Mouse (Mus musculus): ENCODE measurements around the gene Adap1. TPM values are rescaled to one million over a fixed set of nuclear protein-coding genes. Genes with fewer than 3 reads are reported as not detected.

Adap1 gene
- total and polyA plus RNA-seq, 2 experiments from 2014 or later = 141 to 253 TPM

- no peaks in the 10 kb centered on the region for H3K27me3 ChIP-seq (ENCODE audit: insufficient read depth, low read length)
- peak; percentile 58 for DNase-seq (ENCODE audit: low spot score)
These were observed 39.6 kb upstream of the Adap1 start for GRCm38 (mm10) chr5:139364911-139365571.

DNA sequence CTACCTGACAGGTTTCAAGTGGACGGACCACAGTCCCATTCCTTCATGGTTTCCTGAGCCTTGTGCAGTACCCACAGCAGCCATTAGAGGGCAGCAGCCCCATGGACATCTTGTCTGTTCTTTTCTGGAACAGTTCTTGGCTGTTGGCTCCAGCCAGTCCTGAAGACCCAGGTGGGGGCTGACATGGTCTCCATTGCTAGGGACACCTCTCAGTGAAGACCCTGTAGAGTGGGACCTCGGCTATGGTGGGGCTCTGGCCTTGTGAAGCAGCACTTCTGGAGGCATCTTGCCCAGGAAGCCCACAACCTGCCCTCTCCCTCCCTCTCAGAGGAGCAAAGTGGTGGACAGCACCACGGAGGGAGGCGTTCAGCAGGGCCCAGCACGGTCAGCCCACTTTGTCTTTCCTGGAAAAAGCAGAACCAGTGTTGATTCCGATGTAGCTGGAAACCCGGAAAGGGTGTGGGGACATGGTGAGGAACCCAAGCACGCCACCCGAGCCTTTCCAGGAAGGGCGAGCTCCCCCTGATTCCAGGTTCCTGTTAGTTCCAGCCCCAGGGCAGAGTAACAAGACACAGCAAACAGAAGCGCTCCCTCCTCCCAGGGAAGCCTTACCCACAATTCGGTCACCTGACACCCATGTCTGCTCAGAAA, 39.0 kb upstream of the Adap1 start:
- DNase-seq (ENCODE audit: low spot score) (peak; percentile 91), ATAC-seq (ENCODE audit: low FRiP score) (peak; percentile 69)
- Histone ChIP-seq H3K9me3 (ENCODE audit: low read length) (no peaks in the 10 kb centered on the region), H3K4me1 (ENCODE audit: insufficient read depth, low read length) (no peaks in the 10 kb centered on the region), H3K36me3 (ENCODE audit: insufficient read depth, low read length) (peaks cover 16% of the 10 kb centered on the region; the same call in 1 of the 2 replicates), H3K9ac (replicated peaks; ENCODE audit: low read length, poor library complexity, severe bottlenecking) (0 out of 2 replicates have a peak overlapping the region, but pooled peaks have one; percentile 24), H3K4me2 (ENCODE audit: low read depth, low read length, poor library complexity, severe bottlenecking) (0 out of 2 replicates have a peak overlapping the region, but pooled peaks have one; percentile 9), H3K27ac (ENCODE audit: low read depth, low read length) (peak overlapping the region; percentile 52; the same call in 1 of the 2 replicates), H3K4me3 (ENCODE audit: low read depth, low read length) (no peak overlapping the region), H3K27me3 (ENCODE audit: insufficient read depth, low read length) (no peaks in the 10 kb centered on the region)
- peak; percentile 99 for TF ChIP-seq CTCF (IDR thresholded peaks at IDR 0.05)
- 35% methylated on average over 12 of the region's 12 CpGs for WGBS

More at GRCm38 (mm10) chr5:139364911-139365571, 39.6 kb upstream of the Adap1 start:
- H3K9me3 ChIP-seq (ENCODE audit: low read length) = no peaks in the 10 kb centered on the region
- ATAC-seq (ENCODE audit: low FRiP score) = peak; percentile 56; the same call in 1 of the 2 replicates
- H3K4me1 ChIP-seq (ENCODE audit: insufficient read depth, low read length) = no peaks in the 10 kb centered on the region
- 39% methylated on average over 5 of the region's 5 CpGs for whole genome bisulfite sequencing
- peaks cover 15% of the 10 kb centered on the region; the same call in 1 of the 2 replicates for H3K36me3 ChIP-seq (ENCODE audit: insufficient read depth, low read length)
- no peak overlapping the region for H3K4me2 ChIP-seq (ENCODE audit: low read depth, low read length, poor library complexity, severe bottlenecking)
- no peak overlapping the region for H3K9ac ChIP-seq (replicated peaks; ENCODE audit: low read length, poor library complexity, severe bottlenecking)
- TF ChIP-seq CTCF (IDR thresholded peaks at IDR 0.05) = no peak
- H3K4me3 ChIP-seq (ENCODE audit: low read depth, low read length) = no peak overlapping the region
- H3K27ac ChIP-seq (ENCODE audit: low read depth, low read length) = peak overlapping the region; percentile 52; the same call in 1 of the 2 replicates

DNA sequence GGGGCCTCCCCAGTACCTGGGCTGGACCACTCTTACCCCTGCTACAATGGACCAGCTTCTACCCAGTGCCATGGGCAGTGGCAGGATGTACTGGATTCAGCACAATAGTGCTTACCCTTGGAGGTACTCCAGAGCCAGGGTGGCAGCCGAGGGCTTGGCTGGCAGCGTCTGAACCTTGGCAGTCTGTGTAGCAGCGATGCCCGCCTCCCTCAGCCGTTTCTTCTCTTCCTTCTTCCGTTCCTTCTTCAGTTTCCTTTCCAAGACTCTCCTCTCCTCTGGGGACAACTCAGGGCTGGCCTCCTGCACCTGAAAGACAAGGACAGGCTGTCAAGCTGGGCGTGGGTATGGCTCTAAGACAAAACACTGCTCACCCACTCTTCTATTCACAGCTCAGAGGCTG, 38.4 kb upstream of the Adap1 start:
- no peak for ATAC-seq (ENCODE audit: low FRiP score)
- no peak for DNase-seq (ENCODE audit: low spot score)
- Histone ChIP-seq H3K4me3 (ENCODE audit: low read depth, low read length) (no peak overlapping the region), H3K9ac (replicated peaks; ENCODE audit: low read length, poor library complexity, severe bottlenecking) (no peak overlapping the region), H3K9me3 (ENCODE audit: low read length) (no peaks in the 10 kb centered on the region), H3K27ac (ENCODE audit: low read depth, low read length) (no peak overlapping the region), H3K4me2 (ENCODE audit: low read depth, low read length, poor library complexity, severe bottlenecking) (no peak overlapping the region), H3K4me1 (ENCODE audit: insufficient read depth, low read length) (no peaks in the 10 kb centered on the region), H3K27me3 (ENCODE audit: insufficient read depth, low read length) (no peaks in the 10 kb centered on the region), H3K36me3 (ENCODE audit: insufficient read depth, low read length) (peaks cover 16% of the 10 kb centered on the region; the same call in 1 of the 2 replicates)
- TF ChIP-seq CTCF (IDR thresholded peaks at IDR 0.05) = no peak
- 57% methylated on average over 7 of the region's 7 CpGs for whole genome bisulfite sequencing

GRCm38 (mm10) chr5:139359244-139359643, 33.8 kb upstream of the Adap1 start:
- Histone ChIP-seq H3K27ac (ENCODE audit: low read depth, low read length) (no peak overlapping the region), H3K4me3 (ENCODE audit: low read depth, low read length) (no peak overlapping the region), H3K4me1 (ENCODE audit: insufficient read depth, low read length) (no peaks in the 10 kb centered on the region), H3K4me2 (ENCODE audit: low read depth, low read length, poor library complexity, severe bottlenecking) (no peak overlapping the region), H3K9ac (replicated peaks; ENCODE audit: low read length, poor library complexity, severe bottlenecking) (no peak overlapping the region), H3K27me3 (ENCODE audit: insufficient read depth, low read length) (no peaks in the 10 kb centered on the region), H3K9me3 (ENCODE audit: low read length) (no peaks in the 10 kb centered on the region), H3K36me3 (ENCODE audit: insufficient read depth, low read length) (peaks cover 16% of the 10 kb centered on the region; the same call in 1 of the 2 replicates)
- 93% methylated on average over 5 of the region's 5 CpGs for WGBS
- DNase-seq (ENCODE audit: low spot score) (no peak), ATAC-seq (ENCODE audit: low FRiP score) (no peak)
- TF ChIP-seq CTCF (IDR thresholded peaks at IDR 0.05) = no peak

- 87% methylated on average over 2 of the region's 2 CpGs for WGBS
- no peak overlapping the region for H3K4me3 ChIP-seq (ENCODE audit: low read depth, low read length)
- H3K4me2 ChIP-seq (ENCODE audit: low read depth, low read length, poor library complexity, severe bottlenecking) = no peak overlapping the region
- no peak for ATAC-seq (ENCODE audit: low FRiP score)
- no peak overlapping the region for H3K27ac ChIP-seq (ENCODE audit: low read depth, low read length)
- TF ChIP-seq CTCF (IDR thresholded peaks at IDR 0.05) = peak; percentile 73
- no peak overlapping the region for H3K9ac ChIP-seq (replicated peaks; ENCODE audit: low read length, poor library complexity, severe bottlenecking)
- DNase-seq (ENCODE audit: low spot score) = peak; percentile 57
- H3K36me3 ChIP-seq (ENCODE audit: insufficient read depth, low read length) = peaks cover 16% of the 10 kb centered on the region; the same call in 1 of the 2 replicates
- no peaks in the 10 kb centered on the region for H3K4me1 ChIP-seq (ENCODE audit: insufficient read depth, low read length)
- H3K27me3 ChIP-seq (ENCODE audit: insufficient read depth, low read length) = no peaks in the 10 kb centered on the region
- H3K9me3 ChIP-seq (ENCODE audit: low read length) = no peaks in the 10 kb centered on the region
These were observed 33.2 kb upstream of the Adap1 start for GRCm38 (mm10) chr5:139358653-139359052.
